Mouse (Mus musculus): ENCODE results near the gene Pla2g15.

DNA sequence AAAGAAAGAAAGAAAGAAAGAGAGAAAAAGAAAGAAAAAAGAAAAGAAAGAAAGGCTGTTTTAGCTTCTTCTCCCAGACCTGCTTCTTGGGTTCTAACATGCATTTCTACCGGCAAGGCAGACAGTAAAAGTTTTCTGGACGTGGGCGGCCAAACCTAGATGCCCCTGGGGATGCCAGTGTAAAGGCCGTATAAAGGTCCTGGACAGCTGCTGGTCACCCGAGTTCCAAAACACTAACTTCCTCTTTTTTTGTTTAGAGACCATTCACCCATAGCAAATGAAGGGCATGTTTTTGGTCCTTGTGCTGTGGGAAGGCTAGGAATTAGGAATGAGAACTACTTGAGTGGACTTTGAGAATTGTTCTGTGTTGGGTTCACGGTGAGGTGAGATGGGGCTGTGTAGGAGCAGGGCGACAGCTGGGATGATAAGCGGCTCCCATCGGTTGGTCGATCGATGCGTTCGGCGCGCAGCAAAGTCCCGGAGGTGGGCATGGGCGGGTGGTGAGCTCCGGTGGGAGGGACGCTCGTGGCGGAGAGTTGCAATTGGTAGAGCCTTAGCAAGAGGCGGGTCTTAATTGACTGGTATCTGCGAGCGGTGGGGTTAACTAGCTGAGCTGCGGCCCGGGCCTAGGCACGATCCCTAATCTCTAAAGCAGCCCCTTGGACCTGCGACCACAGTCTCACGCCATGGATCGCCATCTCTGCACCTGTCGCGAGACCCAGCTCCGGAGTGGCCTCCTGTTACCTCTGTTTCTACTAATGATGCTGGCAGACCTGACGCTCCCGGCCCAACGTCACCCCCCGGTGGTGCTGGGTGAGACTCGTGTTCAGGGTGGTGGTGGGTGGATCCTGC lies at the start of gene Pla2g15:
- TF ChIP-seq CTCF (IDR thresholded peaks at IDR 0.05; ENCODE audit: control insufficient read depth, insufficient read depth, insufficient replicate concordance, low read depth, low read length) = no peak
- TF ChIP-seq POLR2A (IDR thresholded peaks at IDR 0.05; ENCODE audit: control insufficient read depth, low read depth, low read length) = peak; percentile 13; the same call in 1 of the 2 replicates

All from testis, adult 2 months (tissue).